Mouse (Mus musculus) intestine, postnatal 0 days (tissue): Measurements from ENCODE around the gene Htr6. TPM values are rescaled to one million over a fixed set of nuclear protein-coding genes. Genes with fewer than 3 reads are reported as not detected.

Source experiments
- ATAC-seq: fragments of 200-750 bp; cut with Nextera tagmentation; 2 replicates; pipeline ENCODE4 v1.8.0; 2017; ENCODE audit warnings: mild to moderate bottlenecking, moderate TSS enrichment, moderate library complexity
- H3K27ac ChIP-seq: fragments of 300-500 bp; sonication (generic); 2 replicates; pipeline ENCODE4 v1.5.1; 2014; ENCODE audit warnings: mild to moderate bottlenecking, low read depth, low read length, moderate library complexity
- H3K27me3 ChIP-seq: fragments of 300-500 bp; sonication (generic); replicated peaks from 2 replicates; pipeline ENCODE4 v1.6.1; 2014; ENCODE audit warnings: low read length, mixed read lengths; ENCODE audit not compliant: control insufficient read depth, insufficient read depth
- H3K36me3 ChIP-seq: fragments of 300-500 bp; sonication (generic); 2 replicates; pipeline ENCODE4 v1.6.1; 2014; ENCODE audit warnings: mild to moderate bottlenecking, moderate library complexity; ENCODE audit not compliant: control insufficient read depth, insufficient read depth
- H3K4me1 ChIP-seq: fragments of 300-500 bp; sonication (generic); replicated peaks from 2 replicates; pipeline ENCODE4 v1.6.1; 2014; ENCODE audit warnings: antibody characterized with exemption, low read length, mixed read lengths; ENCODE audit not compliant: control insufficient read depth, insufficient read depth
- H3K4me2 ChIP-seq: fragments of 300-500 bp; sonication (generic); replicated peaks from 2 replicates; pipeline ENCODE4 v1.6.1; 2014; ENCODE audit warnings: low read depth, mild to moderate bottlenecking, moderate library complexity
- H3K4me3 ChIP-seq: fragments of 300-500 bp; sonication (generic); 2 replicates; pipeline ENCODE4 v1.5.1; 2014; ENCODE audit warnings: low read depth, low read length
- H3K9ac ChIP-seq: fragments of 300-500 bp; sonication (generic); 2 replicates; pipeline ENCODE4 v1.6.1; 2014; ENCODE audit warnings: mild to moderate bottlenecking, low read depth, low read length
- H3K9me3 ChIP-seq: fragments of 300-500 bp; sonication (generic); 2 replicates; pipeline ENCODE4 v1.6.1; 2016; ENCODE audit warnings: mixed run types; ENCODE audit not compliant: control insufficient read depth
- CTCF ChIP-seq: sonication (generic); IDR thresholded peaks from 2 replicates; pipeline ENCODE4 v1.5.1; 2016; ENCODE audit warnings: low read depth, mild to moderate bottlenecking, control low read depth, antibody characterized with exemption, moderate library complexity
- WGBS: fragments of 180-500 bp; shearing (Covaris S2); extraction: QIAGEN DNeasy Blood & Tissue Kit; methylation state at CpG from one replicate; pipeline ENCODE4 v1.1.7; 2014; 5-methylcytosine and 5-hydroxymethylcytosine counted together
- polyA plus RNA-seq: library from polyadenylated mRNA; unstranded; fragments of >200 nt; fragmentation: Nextera tagmentation; extraction: Ambion mirVana; gene quantifications from 2 replicates; pipeline ENCODE4 v1.2.1, GENCODE M21; 2015

Htr6 gene
- polyA plus RNA-seq, 1 experiment from 2014 or later: not detected

DNA sequence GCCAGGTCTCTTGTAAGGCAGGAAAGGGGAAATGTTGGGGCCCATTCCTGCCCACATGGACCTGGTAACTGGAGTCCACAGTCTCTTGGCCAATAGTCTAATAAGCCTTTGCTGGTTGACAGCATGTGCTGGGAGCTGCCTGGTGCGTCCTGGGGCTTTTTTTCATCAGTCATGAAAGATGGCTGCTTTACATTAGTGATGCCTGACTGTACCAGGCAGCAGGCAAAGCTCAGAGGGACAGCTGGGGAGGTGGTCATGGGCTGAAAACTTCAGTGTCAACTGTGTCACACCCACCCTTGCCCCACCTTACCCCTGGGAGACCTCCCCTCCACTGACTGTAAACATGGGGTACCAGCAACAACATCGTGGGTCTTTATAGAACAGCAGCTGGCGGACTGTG is 19.6 kb downstream of the Htr6 start:
- TF ChIP-seq CTCF: no peak
- Histone ChIP-seq H3K9ac (no peak overlapping the region), H3K4me1 (no peaks in the 10 kb centered on the region), H3K4me3 (no peak overlapping the region), H3K27me3 (no peaks in the 10 kb centered on the region), H3K27ac (no peak overlapping the region), H3K36me3 (peaks cover 12% of the 10 kb centered on the region; the same call in 1 of the 2 replicates), H3K9me3 (no peaks in the 10 kb centered on the region), H3K4me2 (no peak overlapping the region)
- 81% methylated on average over 3 of the region's 3 CpGs for WGBS
- no peak for ATAC-seq

DNA sequence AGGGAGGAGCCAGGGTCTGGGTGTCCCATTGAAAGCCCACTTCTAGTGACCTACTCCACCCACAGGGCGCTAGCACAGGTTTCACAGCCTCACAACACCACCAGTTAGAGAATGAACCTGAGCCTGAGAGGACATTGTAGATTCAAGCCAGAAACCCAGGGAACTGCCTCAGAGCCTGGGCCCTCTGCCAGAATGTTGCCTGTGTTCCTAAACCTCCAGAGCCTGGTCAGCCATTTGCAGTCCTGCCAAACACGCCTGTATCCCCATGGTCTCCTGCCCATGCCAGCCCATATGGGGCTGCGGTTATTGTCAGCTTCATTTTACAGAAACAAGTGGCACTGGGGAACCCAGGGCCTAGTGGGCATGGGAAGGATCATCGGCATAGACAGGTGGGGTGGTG is 20.0 kb downstream of the Htr6 start:
- H3K36me3 ChIP-seq: peaks cover 12% of the 10 kb centered on the region; the same call in 1 of the 2 replicates
- no peak overlapping the region for H3K27ac ChIP-seq
- no peak overlapping the region for H3K4me3 ChIP-seq
- H3K9ac ChIP-seq: no peak overlapping the region
- no peak for ATAC-seq
- 78% methylated on average over 4 of the region's 4 CpGs for WGBS
- no peaks in the 10 kb centered on the region for H3K27me3 ChIP-seq
- TF ChIP-seq CTCF: no peak
- no peak overlapping the region for H3K4me2 ChIP-seq
- H3K9me3 ChIP-seq: no peaks in the 10 kb centered on the region
- H3K4me1 ChIP-seq: no peaks in the 10 kb centered on the region

DNA sequence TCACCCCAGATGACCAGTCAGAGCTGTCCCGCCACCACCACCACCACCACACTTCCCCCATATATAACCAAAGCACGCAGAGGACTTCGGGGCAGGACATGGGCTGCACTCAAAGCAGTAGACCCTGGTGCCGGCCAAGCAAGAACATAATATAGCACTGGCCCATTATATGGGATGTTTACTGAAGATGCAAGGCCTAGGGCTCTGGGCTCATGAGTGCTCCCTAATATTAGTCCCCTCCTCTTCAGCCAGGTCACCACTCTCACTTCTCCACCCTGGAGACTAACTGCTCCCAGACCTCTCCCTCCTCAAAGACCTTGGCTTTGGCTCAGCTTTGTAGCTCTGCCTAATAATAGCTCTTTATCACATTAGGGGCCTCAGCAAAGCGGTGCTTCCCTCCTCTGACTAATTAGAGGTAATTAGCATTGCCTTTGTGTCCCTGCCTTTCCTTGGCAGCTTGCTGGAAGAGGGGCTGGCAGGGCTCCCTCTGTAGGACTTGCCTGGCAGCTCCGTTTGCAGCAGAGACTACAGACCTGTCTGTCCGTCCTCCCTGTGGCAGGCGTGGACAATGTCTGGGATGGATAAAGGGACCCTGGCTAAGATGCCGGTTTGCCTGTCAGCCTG is 21.0 kb downstream of the Htr6 start:
- H3K27me3 ChIP-seq: no peaks in the 10 kb centered on the region
- WGBS: 62% methylated on average over 9 of the region's 9 CpGs
- H3K4me1 ChIP-seq: no peaks in the 10 kb centered on the region
- H3K9ac ChIP-seq: no peak overlapping the region
- no peak overlapping the region for H3K4me3 ChIP-seq
- H3K27ac ChIP-seq: no peak overlapping the region
- ATAC-seq: no peak
- H3K4me2 ChIP-seq: no peak overlapping the region
- peaks cover 12% of the 10 kb centered on the region; the same call in 1 of the 2 replicates for H3K36me3 ChIP-seq
- H3K9me3 ChIP-seq: no peaks in the 10 kb centered on the region
- TF ChIP-seq CTCF: peak; percentile 33

DNA sequence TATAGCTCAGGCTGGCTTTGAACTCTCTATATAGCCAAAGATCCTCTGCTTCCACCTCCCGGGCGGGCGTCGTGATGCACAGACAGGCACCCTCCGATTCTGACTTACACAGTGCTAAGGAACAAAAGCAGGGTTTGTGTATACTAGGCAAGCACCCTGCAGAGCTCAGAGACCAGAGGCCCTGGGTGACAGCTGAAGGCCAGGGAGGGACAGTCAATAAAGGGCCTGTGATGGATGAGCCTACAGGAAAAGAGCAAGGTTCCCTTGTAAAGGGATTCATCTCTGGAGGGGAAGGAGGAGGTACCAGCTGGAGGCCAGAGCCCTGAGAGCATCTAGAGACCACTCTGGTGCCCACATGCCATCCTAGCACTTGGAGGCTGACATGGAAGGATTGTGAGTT is 22.0 kb downstream of the Htr6 start:
- H3K9me3 ChIP-seq: no peaks in the 10 kb centered on the region
- no peaks in the 10 kb centered on the region for H3K27me3 ChIP-seq
- no peak overlapping the region for H3K4me2 ChIP-seq
- no peaks in the 10 kb centered on the region for H3K4me1 ChIP-seq
- no peak overlapping the region for H3K27ac ChIP-seq
- H3K4me3 ChIP-seq: no peak overlapping the region
- peaks cover 5% of the 10 kb centered on the region; the same call in 1 of the 2 replicates for H3K36me3 ChIP-seq
- 51% methylated on average over 5 of the region's 5 CpGs for WGBS
- H3K9ac ChIP-seq: no peak overlapping the region
- no peak for TF ChIP-seq CTCF
- ATAC-seq: no peak

DNA sequence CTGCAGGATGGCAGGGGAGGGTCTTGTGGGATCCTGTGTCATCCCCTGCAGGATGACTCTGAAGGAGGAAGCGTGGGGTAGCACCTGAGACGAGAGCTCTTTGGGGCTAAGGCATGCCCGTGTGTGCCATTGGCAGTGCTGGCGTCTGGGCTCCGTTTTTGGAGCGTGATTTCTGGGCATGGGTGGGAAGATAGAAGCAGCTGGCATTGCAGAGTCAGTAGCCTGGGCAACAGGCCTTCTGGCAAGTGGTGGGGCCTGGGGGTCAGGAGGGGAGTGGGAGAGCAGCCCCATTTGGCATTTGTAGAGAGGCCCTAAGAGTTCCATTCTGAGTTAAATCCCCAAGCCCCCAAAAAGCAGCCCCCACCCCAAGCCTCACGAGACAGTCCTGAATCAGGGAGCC is 22.6 kb downstream of the Htr6 start:
- no peak overlapping the region for H3K27ac ChIP-seq
- no peak overlapping the region for H3K4me3 ChIP-seq
- no peak for ATAC-seq
- no peaks in the 10 kb centered on the region for H3K27me3 ChIP-seq
- H3K4me1 ChIP-seq: no peaks in the 10 kb centered on the region
- WGBS: 83% methylated on average over 7 of the region's 7 CpGs
- H3K9me3 ChIP-seq: no peaks in the 10 kb centered on the region
- H3K4me2 ChIP-seq: no peak overlapping the region
- no peak overlapping the region for H3K9ac ChIP-seq
- H3K36me3 ChIP-seq: peaks cover 4% of the 10 kb centered on the region; the same call in 1 of the 2 replicates
- no peak for TF ChIP-seq CTCF

DNA sequence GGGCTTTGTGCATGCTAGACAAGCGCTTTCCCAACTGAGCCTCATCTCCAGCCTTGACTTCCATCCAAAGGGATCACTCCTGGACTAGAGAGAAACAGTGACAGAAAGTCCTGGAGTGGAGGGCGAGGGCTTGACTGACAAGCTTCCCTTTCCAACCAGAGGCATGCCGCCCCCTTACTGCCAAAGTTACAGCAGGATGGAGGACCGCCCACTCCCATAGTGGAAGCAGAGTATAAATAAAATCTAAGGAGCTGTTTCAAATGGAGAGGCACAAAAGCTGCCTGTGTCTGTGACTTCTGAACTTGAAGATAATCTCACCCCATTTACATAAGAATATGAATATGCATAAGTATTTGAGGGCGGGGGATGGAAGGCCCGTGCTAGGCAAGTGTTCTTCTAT is 26.9 kb downstream of the Htr6 start:
- Histone ChIP-seq H3K4me1 (no peaks in the 10 kb centered on the region), H3K4me3 (no peak overlapping the region), H3K4me2 (no peak overlapping the region), H3K27ac (no peak overlapping the region), H3K9me3 (no peaks in the 10 kb centered on the region), H3K9ac (no peak overlapping the region), H3K27me3 (no peaks in the 10 kb centered on the region), H3K36me3 (no peaks in the 10 kb centered on the region; the same call in 1 of the 2 replicates)
- WGBS: 83% methylated on average over 6 of the region's 6 CpGs
- TF ChIP-seq CTCF: no peak
- no peak for ATAC-seq
